Mouse (Mus musculus) heart, adult 2 months (tissue): ENCODE data around the gene Ift122.

Experiments used
- CTCF ChIP-seq: fragments of 200-600 bp; IDR thresholded peaks from 2 replicates; pipeline ENCODE4 v1.8.1; 2022; ENCODE audit warnings: antibody characterized with exemption, mild to moderate bottlenecking, moderate library complexity
- POLR2A ChIP-seq: fragments of 200-500 bp; IDR thresholded peaks from 2 replicates; pipeline ENCODE4 v1.6.1; 2011; ENCODE audit warnings: mild to moderate bottlenecking, low read depth, low read length, control low read depth; ENCODE audit not compliant: insufficient read depth

DNA sequence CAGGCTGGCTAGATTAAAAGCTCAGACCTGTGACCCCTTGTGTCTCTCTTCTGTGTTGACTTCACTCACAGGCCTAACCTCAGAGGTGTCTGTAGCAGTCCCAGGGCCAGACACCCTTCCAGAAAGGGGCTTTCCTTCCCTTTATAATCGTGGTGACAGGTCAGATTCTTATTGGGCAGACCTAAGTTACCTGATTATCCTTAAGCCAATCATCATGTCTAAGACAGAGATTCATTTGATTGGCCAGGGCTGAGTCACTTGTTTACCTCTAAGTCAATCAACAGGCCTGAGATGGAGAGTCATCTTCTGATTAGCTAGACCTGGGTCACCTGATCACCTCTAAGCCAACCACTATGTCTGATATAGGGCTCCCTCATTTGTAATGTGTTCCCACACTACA lies 85.5 kb downstream of the Ift122 start:
- TF ChIP-seq CTCF (no peak), POLR2A (no peak)
